Mouse (Mus musculus) forebrain, embryonic 14.5 days (tissue): ENCODE results near the gene Acrbp. TPM values are rescaled to one million over a fixed set of nuclear protein-coding genes. Genes with fewer than 3 reads are reported as not detected.
"Not testable (repeated sequence)": the region's sequence is repeated elsewhere in the genome, so short reads cannot be mapped to it uniquely, and the experiment has no call there.

ENCODE experiments used
- ATAC-seq: fragments of 200-750 bp; cut with Nextera tagmentation; 2 replicates; pipeline ENCODE4 v1.8.0; 2017; ENCODE audit warnings: mild to moderate bottlenecking, moderate library complexity
- DNase-seq: peaks from one replicate; pipeline ENCODE4 v3.0.0-alpha.2; 2015; ENCODE audit warnings: low spot score
- H3K27ac ChIP-seq: fragments of 300-500 bp; sonication (generic); 2 replicates; pipeline ENCODE4 v1.5.1; 2014; ENCODE audit warnings: low read depth, mild to moderate bottlenecking, control low read depth, low read length, moderate library complexity
- H3K27me3 ChIP-seq: fragments of 300-500 bp; sonication (generic); replicated peaks from 2 replicates; pipeline ENCODE4 v1.6.1; 2014; ENCODE audit warnings: low read length, control low read depth, mixed read lengths; ENCODE audit not compliant: control insufficient read depth, insufficient read depth
- H3K36me3 ChIP-seq: fragments of 300-500 bp; sonication (generic); 2 replicates; pipeline ENCODE4 v1.6.1; 2014; ENCODE audit warnings: low read length, control low read depth; ENCODE audit not compliant: control insufficient read depth, insufficient read depth
- H3K4me1 ChIP-seq: fragments of 300-500 bp; sonication (generic); 2 replicates; pipeline ENCODE4 v1.6.1; 2014; ENCODE audit warnings: antibody characterized with exemption, low read length, control low read depth; ENCODE audit not compliant: control insufficient read depth, insufficient read depth
- H3K4me2 ChIP-seq: fragments of 300-500 bp; sonication (generic); 2 replicates; pipeline ENCODE4 v1.6.1; 2014; ENCODE audit warnings: mild to moderate bottlenecking, control low read depth, low read length
- H3K4me3 ChIP-seq: fragments of 300-500 bp; sonication (generic); 2 replicates; pipeline ENCODE4 v1.5.1; 2014; ENCODE audit warnings: low read depth, low read length, control low read depth
- H3K9ac ChIP-seq: fragments of 300-500 bp; sonication (generic); 2 replicates; pipeline ENCODE4 v1.6.1; 2014; ENCODE audit warnings: mild to moderate bottlenecking, low read length, control low read depth, moderate library complexity
- H3K9me3 ChIP-seq: fragments of 300-500 bp; sonication (generic); replicated peaks from 2 replicates; pipeline ENCODE4 v1.6.1; 2016; ENCODE audit warnings: low read length, control low read depth, mixed read lengths; ENCODE audit not compliant: control insufficient read depth
- WGBS: fragments of 180-500 bp; shearing (Covaris S2); extraction: QIAGEN DNeasy Blood & Tissue Kit; methylation state at CpG from one replicate; pipeline ENCODE4 v1.1.7; 2014; 5-methylcytosine and 5-hydroxymethylcytosine counted together
- polyA plus RNA-seq: library from polyadenylated mRNA; unstranded; fragments of >200 nt; fragmentation: Nextera tagmentation; extraction: Ambion mirVana; gene quantifications from 2 replicates; pipeline ENCODE4 v1.2.1, GENCODE M21; 2014

Acrbp gene
- polyA plus RNA-seq, 1 experiment from 2014 or later = 10.2 TPM

GRCm38 (mm10) chr6:125061493-125061892, 12.0 kb downstream of the Acrbp start:
- DNase-seq (no peak), ATAC-seq (no peak)
- Histone ChIP-seq H3K36me3 (no peaks in the 10 kb centered on the region), H3K4me3 (no peak overlapping the region), H3K4me1 (no peaks in the 10 kb centered on the region), H3K27ac (no peak overlapping the region), H3K4me2 (no peak overlapping the region), H3K9ac (no peak overlapping the region), H3K9me3 (no peaks in the 10 kb centered on the region), H3K27me3 (no peaks in the 10 kb centered on the region)
- 28% methylated on average over 6 of the region's 6 CpGs for WGBS

- Histone ChIP-seq H3K4me2 (no peak overlapping the region), H3K4me1 (no peaks in the 10 kb centered on the region), H3K4me3 (no peak overlapping the region), H3K9ac (no peak overlapping the region), H3K9me3 (no peaks in the 10 kb centered on the region), H3K36me3 (no peaks in the 10 kb centered on the region), H3K27ac (no peak overlapping the region), H3K27me3 (no peaks in the 10 kb centered on the region)
- DNase-seq = no peak
- no peak for ATAC-seq
- WGBS = 79% methylated on average over 5 of the region's 5 CpGs
Observed at GRCm38 (mm10) chr6:125062511-125062910, 13.0 kb downstream of the Acrbp start.

GRCm38 (mm10) chr6:125063906-125064305, 14.4 kb downstream of the Acrbp start:
- H3K27ac ChIP-seq = no peak overlapping the region
- H3K4me2 ChIP-seq = no peak overlapping the region
- no peak overlapping the region for H3K4me3 ChIP-seq
- H3K36me3 ChIP-seq = no peaks in the 10 kb centered on the region
- H3K27me3 ChIP-seq = no peaks in the 10 kb centered on the region
- DNase-seq (no peak), ATAC-seq (no peak)
- no peaks in the 10 kb centered on the region for H3K4me1 ChIP-seq
- WGBS = 85% methylated on average over 6 of the region's 6 CpGs
- no peak overlapping the region for H3K9ac ChIP-seq
- H3K9me3 ChIP-seq = no peaks in the 10 kb centered on the region

- ATAC-seq, H3K9ac ChIP-seq, H3K4me2 ChIP-seq, H3K27ac ChIP-seq, DNase-seq, H3K27me3 ChIP-seq, H3K36me3 ChIP-seq, H3K4me1 ChIP-seq, H3K9me3 ChIP-seq, H3K4me3 ChIP-seq: not testable (repeated sequence)
- WGBS = no CpG with 5 or more reads among the region's 1 CpGs
Observed at GRCm38 (mm10) chr6:125065223-125065622, 15.7 kb downstream of the Acrbp start.

GRCm38 (mm10) chr6:125067571-125067995, 18.1 kb downstream of the Acrbp start, which contains the start of gene Lpar5:
Gene Lpar5, plus strand, starts transcription at chr6:125067920.
- 67% methylated on average over 8 of the region's 8 CpGs for WGBS

GRCm38 (mm10) chr6:125071170-125071895, 21.8 kb downstream of the Acrbp start:
- Histone ChIP-seq H3K27me3 (no peaks in the 10 kb centered on the region), H3K9me3 (no peaks in the 10 kb centered on the region), H3K36me3 (no peaks in the 10 kb centered on the region), H3K4me2 (peak overlapping the region; percentile 32), H3K4me3 (no peak overlapping the region), H3K9ac (peak overlapping the region; percentile 32; the same call in 1 of the 2 replicates), H3K27ac (peak overlapping the region; percentile 97), H3K4me1 (peaks cover 6% of the 10 kb centered on the region; the same call in 1 of the 2 replicates)
- ATAC-seq = peak; percentile 95
- WGBS = 66% methylated on average over 18 of the region's 18 CpGs
- DNase-seq = peak; percentile 88

More at GRCm38 (mm10) chr6:125067571-125067995, 18.1 kb downstream of the Acrbp start, which contains the start of gene Lpar5:
- H3K9me3 ChIP-seq = no peaks in the 10 kb centered on the region
- DNase-seq (no peak), ATAC-seq (no peak)
- peaks cover 6% of the 10 kb centered on the region; the same call in 1 of the 2 replicates for H3K4me1 ChIP-seq
- no peak within 1 kb of the TSS for H3K4me2 ChIP-seq
- H3K9ac ChIP-seq = no peak within 1 kb of the TSS
- H3K4me3 ChIP-seq = no peak within 1 kb of the TSS
- no peak within 1 kb of the TSS for H3K27ac ChIP-seq
- H3K27me3 ChIP-seq = no peaks in the 10 kb centered on the region
- no peaks in the 10 kb centered on the region for H3K36me3 ChIP-seq

GRCm38 (mm10) chr6:125071896-125072279, 22.4 kb downstream of the Acrbp start:
- peak overlapping the region; percentile 32 for H3K4me2 ChIP-seq
- peak overlapping the region; percentile 97 for H3K27ac ChIP-seq
- ATAC-seq = peak; percentile 95
- no peaks in the 10 kb centered on the region for H3K36me3 ChIP-seq
- H3K27me3 ChIP-seq = no peaks in the 10 kb centered on the region
- H3K4me1 ChIP-seq = peaks cover 6% of the 10 kb centered on the region; the same call in 1 of the 2 replicates
- peak; percentile 95 for DNase-seq
- peak overlapping the region; percentile 32; the same call in 1 of the 2 replicates for H3K9ac ChIP-seq
- H3K4me3 ChIP-seq = no peak overlapping the region
- WGBS = 7% methylated on average over 2 of the region's 2 CpGs
- H3K9me3 ChIP-seq = no peaks in the 10 kb centered on the region

- 64% methylated on average over 8 of the region's 8 CpGs for WGBS
- H3K4me2 ChIP-seq = no peak overlapping the region
- no peak overlapping the region for H3K9ac ChIP-seq
- DNase-seq = no peak
- H3K36me3 ChIP-seq = no peaks in the 10 kb centered on the region
- H3K27ac ChIP-seq = no peak overlapping the region
- H3K27me3 ChIP-seq = no peaks in the 10 kb centered on the region
- H3K4me1 ChIP-seq = peaks cover 6% of the 10 kb centered on the region; the same call in 1 of the 2 replicates
- ATAC-seq = no peak
- no peaks in the 10 kb centered on the region for H3K9me3 ChIP-seq
- H3K4me3 ChIP-seq = no peak overlapping the region
Observed at GRCm38 (mm10) chr6:125073825-125074224, 24.3 kb downstream of the Acrbp start.

GRCm38 (mm10) chr6:125081394-125081793, 31.9 kb downstream of the Acrbp start:
- peak overlapping the region; percentile 87 for H3K27ac ChIP-seq
- DNase-seq (no peak), ATAC-seq (no peak; the same call in 1 of the 2 replicates)
- 25% methylated on average over 25 of the region's 25 CpGs for WGBS
- peak overlapping the region; percentile 34 for H3K4me3 ChIP-seq
- peak overlapping the region; percentile 70 for H3K9ac ChIP-seq
- H3K9me3 ChIP-seq = no peaks in the 10 kb centered on the region
- H3K4me2 ChIP-seq = peak overlapping the region; percentile 77
- H3K36me3 ChIP-seq = no peaks in the 10 kb centered on the region
- no peaks in the 10 kb centered on the region; the same call in 1 of the 2 replicates for H3K4me1 ChIP-seq
- H3K27me3 ChIP-seq = no peaks in the 10 kb centered on the region
